Mouse (Mus musculus): ENCODE measurements at regions not wholly inside any gene's neighbourhood (a gene's known extent, or its start where the extent isn't known, plus 50 kb on each side); places are given as distances from the start of the nearest gene placed in this dataset.

- Histone ChIP-seq H3K36me3 (replicated peaks; ENCODE audit: control insufficient read depth, insufficient read depth, low read depth) (no peaks in the 10 kb centered on the region), H3K9me3 (ENCODE audit: control insufficient read depth, low read length) (no peaks in the 10 kb centered on the region; the same call in 1 of the 2 replicates), H3K27me3 (ENCODE audit: control insufficient read depth, insufficient read depth, low read length) (no peaks in the 10 kb centered on the region), H3K9ac (replicated peaks) (no peak overlapping the region), H3K4me2 (ENCODE audit: low read depth) (no peak overlapping the region), H3K4me3 (ENCODE audit: insufficient read depth in 1 of 2, low read depth in 2 of 2, low read length in 2 of 2) (no peak overlapping the region), H3K27ac (no peak overlapping the region), H3K4me1 (replicated peaks; ENCODE audit: control insufficient read depth in 2 of 2, insufficient read depth in 2 of 2, low read length in 1 of 2) (no peaks in the 10 kb centered on the region)
- no peak for ATAC-seq (ENCODE audit: insufficient read depth)
- no peak for DNase-seq (ENCODE audit: low read depth in 3 of 3, low spot score in 3 of 3)
- no peak for TF ChIP-seq CTCF (IDR thresholded peaks at IDR 0.05; ENCODE audit: low read depth)
- no peak for TF ChIP-seq EP300 (IDR thresholded peaks at IDR 0.05; ENCODE audit: low read depth)
- 32% methylated on average over 5 of the region's 5 CpGs for whole genome bisulfite sequencing (ENCODE audit: insufficient replicate concordance)
These were observed 59.6 kb upstream of the Trpc7 start for GRCm38 (mm10) chr13:56955358-56955757.

GRCm38 (mm10) chr13:56948086-56948485, 52.3 kb upstream of the Trpc7 start:
- no peaks in the 10 kb centered on the region for H3K27me3 ChIP-seq (ENCODE audit: control insufficient read depth, insufficient read depth, low read length)
- H3K9me3 ChIP-seq (ENCODE audit: control insufficient read depth, low read length): no peaks in the 10 kb centered on the region
- H3K4me3 ChIP-seq (ENCODE audit: insufficient read depth in 1 of 2, low read depth in 2 of 2, low read length in 2 of 2): no peak overlapping the region
- TF ChIP-seq EP300 (IDR thresholded peaks at IDR 0.05; ENCODE audit: low read depth) (no peak), CTCF (IDR thresholded peaks at IDR 0.05; ENCODE audit: low read depth) (no peak)
- H3K4me1 ChIP-seq (replicated peaks; ENCODE audit: control insufficient read depth in 2 of 2, insufficient read depth in 2 of 2, low read length in 1 of 2): no peaks in the 10 kb centered on the region
- DNase-seq (ENCODE audit: low read depth in 3 of 3, low spot score in 3 of 3) (no peak), ATAC-seq (ENCODE audit: insufficient read depth) (no peak)
- no peak overlapping the region for H3K27ac ChIP-seq
- H3K9ac ChIP-seq (replicated peaks): no peak overlapping the region
- no peaks in the 10 kb centered on the region for H3K36me3 ChIP-seq (replicated peaks; ENCODE audit: control insufficient read depth, insufficient read depth, low read depth)
- no peak overlapping the region for H3K4me2 ChIP-seq (ENCODE audit: low read depth)
- WGBS (ENCODE audit: insufficient replicate concordance): 66% methylated on average over 6 of the region's 6 CpGs

- WGBS (ENCODE audit: insufficient replicate concordance): 46% methylated on average over 7 of the region's 7 CpGs
- Histone ChIP-seq H3K27ac (no peak overlapping the region), H3K4me1 (replicated peaks; ENCODE audit: control insufficient read depth in 2 of 2, insufficient read depth in 2 of 2, low read length in 1 of 2) (no peaks in the 10 kb centered on the region), H3K4me2 (ENCODE audit: low read depth) (no peak overlapping the region), H3K9ac (replicated peaks) (no peak overlapping the region), H3K27me3 (ENCODE audit: control insufficient read depth, insufficient read depth, low read length) (no peaks in the 10 kb centered on the region), H3K9me3 (ENCODE audit: control insufficient read depth, low read length) (no peaks in the 10 kb centered on the region), H3K4me3 (ENCODE audit: insufficient read depth in 1 of 2, low read depth in 2 of 2, low read length in 2 of 2) (no peak overlapping the region), H3K36me3 (replicated peaks; ENCODE audit: control insufficient read depth, insufficient read depth, low read depth) (no peaks in the 10 kb centered on the region)
- no peak for ATAC-seq (ENCODE audit: insufficient read depth)
- DNase-seq (ENCODE audit: low read depth in 3 of 3, low spot score in 3 of 3): no peak
- TF ChIP-seq CTCF (IDR thresholded peaks at IDR 0.05; ENCODE audit: low read depth) (no peak), EP300 (IDR thresholded peaks at IDR 0.05; ENCODE audit: low read depth) (no peak)
These were observed 51.5 kb upstream of the Trpc7 start for GRCm38 (mm10) chr13:56947266-56947665.
